Mouse (Mus musculus): Measurements from ENCODE around the gene Srbd1. TPM values are rescaled to one million over a fixed set of nuclear protein-coding genes. Genes with fewer than 3 reads are reported as not detected.
A peak's percentile ranks its signal among the peaks of the same experiment; 100 is the strongest.

Srbd1 gene
- 4.0 and 6.4 TPM in 2 replicates for polyA plus RNA-seq (2015; fragmentation: Nextera tagmentation; extraction: Ambion mirVana)

GRCm38 (mm10) chr17:86145079-86145951 is at the start of gene Srbd1:
Gene Srbd1, minus strand, starts transcription at chr17:86145175.
- Histone ChIP-seq H3K4me3 (ENCODE audit: low read depth, low read length) (peak within 1 kb of the TSS; percentile 52), H3K4me2 (replicated peaks; ENCODE audit: low read depth, low read length) (peak within 1 kb of the TSS; percentile 82), H3K27ac (ENCODE audit: low read length) (0 out of 2 replicates have a peak within 1 kb of the TSS, but pooled peaks have one; percentile 51), H3K36me3 (ENCODE audit: insufficient read depth, low read length) (no peaks in the 10 kb centered on the region), H3K4me1 (ENCODE audit: insufficient read depth, low read depth, low read length) (no peaks in the 10 kb centered on the region; the same call in 1 of the 2 replicates), H3K9me3 (ENCODE audit: low read length) (no peaks in the 10 kb centered on the region), H3K27me3 (replicated peaks; ENCODE audit: insufficient read depth, low read length) (no peaks in the 10 kb centered on the region), H3K9ac (replicated peaks; ENCODE audit: low read depth) (peak within 1 kb of the TSS; percentile 36)
- peak; percentile 97 for ATAC-seq
- peak; percentile 93 for DNase-seq (ENCODE audit: low spot score)
- WGBS: 3% methylated on average over 31 of the region's 45 CpGs
- TF ChIP-seq CTCF (IDR thresholded peaks at IDR 0.05) (no peak), EP300 (IDR thresholded peaks at IDR 0.05) (no peak; the same call in 1 of the 2 replicates)

GRCm38 (mm10) chr17:86193979-86194378 is 49.0 kb upstream of the Srbd1 start:
- Histone ChIP-seq H3K4me1 (ENCODE audit: insufficient read depth, low read depth, low read length) (no peaks in the 10 kb centered on the region), H3K9ac (replicated peaks; ENCODE audit: low read depth) (no peak overlapping the region), H3K27me3 (replicated peaks; ENCODE audit: insufficient read depth, low read length) (no peaks in the 10 kb centered on the region), H3K36me3 (ENCODE audit: insufficient read depth, low read length) (no peaks in the 10 kb centered on the region), H3K4me3 (ENCODE audit: low read depth, low read length) (no peak overlapping the region), H3K27ac (ENCODE audit: low read length) (no peak overlapping the region), H3K4me2 (replicated peaks; ENCODE audit: low read depth, low read length) (no peak overlapping the region), H3K9me3 (ENCODE audit: low read length) (no peaks in the 10 kb centered on the region)
- DNase-seq (ENCODE audit: low spot score): no peak
- WGBS: 68% methylated on average over 6 of the region's 6 CpGs
- no peak for TF ChIP-seq EP300 (IDR thresholded peaks at IDR 0.05)
- no peak for TF ChIP-seq CTCF (IDR thresholded peaks at IDR 0.05)
- no peak for ATAC-seq

GRCm38 (mm10) chr17:86187777-86188176 is 42.8 kb upstream of the Srbd1 start:
- 0 out of 2 replicates have a peak, but pooled peaks have one; percentile 14 for TF ChIP-seq EP300 (IDR thresholded peaks at IDR 0.05)
- no peak for TF ChIP-seq CTCF (IDR thresholded peaks at IDR 0.05)
- no peak overlapping the region for H3K4me2 ChIP-seq (replicated peaks; ENCODE audit: low read depth, low read length)
- H3K27me3 ChIP-seq (replicated peaks; ENCODE audit: insufficient read depth, low read length): no peaks in the 10 kb centered on the region
- H3K36me3 ChIP-seq (ENCODE audit: insufficient read depth, low read length): no peaks in the 10 kb centered on the region
- peaks cover 5% of the 10 kb centered on the region for H3K4me1 ChIP-seq (ENCODE audit: insufficient read depth, low read depth, low read length)
- no peak overlapping the region for H3K4me3 ChIP-seq (ENCODE audit: low read depth, low read length)
- DNase-seq (ENCODE audit: low spot score): peak; percentile 51
- WGBS: 84% methylated on average over 1 of the region's 1 CpGs
- peak; percentile 34 for ATAC-seq
- no peaks in the 10 kb centered on the region for H3K9me3 ChIP-seq (ENCODE audit: low read length)
- H3K9ac ChIP-seq (replicated peaks; ENCODE audit: low read depth): no peak overlapping the region
- H3K27ac ChIP-seq (ENCODE audit: low read length): no peak overlapping the region

DNA sequence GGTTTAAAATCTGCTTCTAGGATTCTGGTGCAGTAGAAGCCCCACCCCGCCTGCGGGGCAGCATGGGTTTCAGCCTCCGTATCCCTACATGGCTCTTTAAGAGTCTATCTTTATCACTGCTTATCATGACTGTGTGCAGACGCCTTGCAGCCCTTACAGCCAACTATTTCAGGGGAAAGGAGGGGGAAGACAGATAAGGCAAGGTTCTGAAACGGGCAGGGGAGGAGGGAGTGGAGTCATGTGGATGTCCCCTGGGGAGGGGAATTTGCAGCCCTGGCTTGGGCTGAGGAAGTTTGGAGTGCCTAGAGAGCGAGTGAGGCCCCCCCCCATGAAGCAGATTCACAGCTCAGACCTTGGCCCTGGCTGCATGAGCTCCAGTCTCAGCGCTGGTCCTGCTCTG is 40.6 kb upstream of the Srbd1 start:
- no peak overlapping the region for H3K27ac ChIP-seq (ENCODE audit: low read length)
- peak; percentile 23; the same call in 1 of the 2 replicates for ATAC-seq
- H3K36me3 ChIP-seq (ENCODE audit: insufficient read depth, low read length): no peaks in the 10 kb centered on the region
- DNase-seq (ENCODE audit: low spot score): peak; percentile 36
- 0 out of 2 replicates have a peak overlapping the region, but pooled peaks have one; percentile 14 for H3K4me2 ChIP-seq (replicated peaks; ENCODE audit: low read depth, low read length)
- H3K27me3 ChIP-seq (replicated peaks; ENCODE audit: insufficient read depth, low read length): no peaks in the 10 kb centered on the region
- H3K9me3 ChIP-seq (ENCODE audit: low read length): no peaks in the 10 kb centered on the region
- peaks cover 5% of the 10 kb centered on the region for H3K4me1 ChIP-seq (ENCODE audit: insufficient read depth, low read depth, low read length)
- H3K4me3 ChIP-seq (ENCODE audit: low read depth, low read length): no peak overlapping the region
- 15% methylated on average over 7 of the region's 7 CpGs for WGBS
- H3K9ac ChIP-seq (replicated peaks; ENCODE audit: low read depth): no peak overlapping the region
- no peak for TF ChIP-seq CTCF (IDR thresholded peaks at IDR 0.05)
- TF ChIP-seq EP300 (IDR thresholded peaks at IDR 0.05): no peak

- H3K4me3 ChIP-seq (ENCODE audit: low read depth, low read length): no peak overlapping the region
- H3K9me3 ChIP-seq (ENCODE audit: low read length): no peaks in the 10 kb centered on the region
- ATAC-seq: peak; percentile 84
- no peak overlapping the region for H3K9ac ChIP-seq (replicated peaks; ENCODE audit: low read depth)
- DNase-seq (ENCODE audit: low spot score): peak; percentile 73
- no peaks in the 10 kb centered on the region for H3K27me3 ChIP-seq (replicated peaks; ENCODE audit: insufficient read depth, low read length)
- TF ChIP-seq CTCF (IDR thresholded peaks at IDR 0.05): no peak
- TF ChIP-seq EP300 (IDR thresholded peaks at IDR 0.05): no peak
- no peak overlapping the region for H3K4me2 ChIP-seq (replicated peaks; ENCODE audit: low read depth, low read length)
- H3K27ac ChIP-seq (ENCODE audit: low read length): peak overlapping the region; percentile 20; the same call in 1 of the 2 replicates
- peaks cover 5% of the 10 kb centered on the region for H3K4me1 ChIP-seq (ENCODE audit: insufficient read depth, low read depth, low read length)
- 43% methylated on average over 9 of the region's 9 CpGs for WGBS
- no peaks in the 10 kb centered on the region for H3K36me3 ChIP-seq (ENCODE audit: insufficient read depth, low read length)
Observed at GRCm38 (mm10) chr17:86184552-86185209, 39.7 kb upstream of the Srbd1 start.

GRCm38 (mm10) chr17:86183788-86184187 is 38.8 kb upstream of the Srbd1 start:
- no peak for ATAC-seq
- TF ChIP-seq CTCF (IDR thresholded peaks at IDR 0.05) (peak; percentile 37), EP300 (IDR thresholded peaks at IDR 0.05) (no peak)
- Histone ChIP-seq H3K4me2 (replicated peaks; ENCODE audit: low read depth, low read length) (no peak overlapping the region), H3K4me1 (ENCODE audit: insufficient read depth, low read depth, low read length) (peaks cover 5% of the 10 kb centered on the region), H3K36me3 (ENCODE audit: insufficient read depth, low read length) (no peaks in the 10 kb centered on the region), H3K27me3 (replicated peaks; ENCODE audit: insufficient read depth, low read length) (no peaks in the 10 kb centered on the region), H3K9ac (replicated peaks; ENCODE audit: low read depth) (no peak overlapping the region), H3K27ac (ENCODE audit: low read length) (no peak overlapping the region), H3K9me3 (ENCODE audit: low read length) (no peaks in the 10 kb centered on the region), H3K4me3 (ENCODE audit: low read depth, low read length) (no peak overlapping the region)
- WGBS: 33% methylated on average over 2 of the region's 2 CpGs
- DNase-seq (ENCODE audit: low spot score): no peak
